Mouse (Mus musculus) embryo, embryonic 9.5 days (tissue): ENCODE measurements around the gene Plppr3.
"Not testable (repeated sequence)": the region's sequence is repeated elsewhere in the genome, so short reads cannot be mapped to it uniquely, and the experiment has no call there.

Source experiments
- DNase-seq: peaks from one replicate; pipeline ENCODE4 v3.0.0-alpha.2; 2017; ENCODE audit errors: extremely low spot score

The Plppr3 gene

GRCm38 (mm10) chr10:79900951-79901410 lies 26.5 kb upstream of the Plppr3 start:
- no peak for DNase-seq

- no peak for DNase-seq
Observed at GRCm38 (mm10) chr10:79897316-79898245, 23.1 kb upstream of the Plppr3 start.

DNA sequence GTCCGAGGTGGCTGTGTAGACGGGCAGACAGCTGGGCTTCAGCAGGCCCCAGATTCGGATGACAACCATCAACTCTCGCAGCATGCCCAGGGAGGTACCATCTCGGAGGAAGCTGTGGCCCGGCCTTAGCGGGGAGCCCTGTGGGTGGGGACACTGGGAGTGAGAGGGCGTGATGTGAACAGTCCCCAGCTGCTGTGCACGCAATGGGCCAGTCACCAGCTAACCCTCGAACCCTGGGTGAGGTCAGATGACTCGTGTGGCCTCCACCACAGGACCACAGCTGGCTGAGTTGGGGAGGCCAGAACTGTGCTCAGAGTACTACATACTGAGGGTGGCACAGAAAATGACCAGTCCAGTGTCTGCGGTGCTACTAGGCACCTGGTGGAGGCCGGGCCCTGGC lies 22.4 kb upstream of the Plppr3 start:
- no peak for DNase-seq

DNA sequence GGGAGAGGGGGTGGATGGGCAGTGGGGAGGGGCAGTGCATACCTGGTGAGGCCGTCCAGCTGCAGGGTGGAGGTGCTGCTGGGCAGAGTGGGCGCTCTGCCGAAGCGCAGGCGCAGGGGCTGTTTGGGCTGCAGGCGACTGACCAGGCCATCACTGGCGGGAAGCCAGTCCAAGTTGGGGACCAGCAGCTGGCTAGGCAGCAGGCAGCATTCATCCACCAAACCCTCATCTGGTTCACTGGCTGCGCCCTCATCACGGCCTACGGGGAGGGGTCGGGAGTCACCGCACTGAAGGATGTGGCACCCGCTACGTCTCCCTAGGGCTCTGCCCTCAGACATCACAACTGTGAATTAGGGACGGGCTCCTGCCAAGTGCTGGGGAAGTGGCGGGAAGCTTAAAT lies 21.9 kb upstream of the Plppr3 start:
- no peak for DNase-seq

DNA sequence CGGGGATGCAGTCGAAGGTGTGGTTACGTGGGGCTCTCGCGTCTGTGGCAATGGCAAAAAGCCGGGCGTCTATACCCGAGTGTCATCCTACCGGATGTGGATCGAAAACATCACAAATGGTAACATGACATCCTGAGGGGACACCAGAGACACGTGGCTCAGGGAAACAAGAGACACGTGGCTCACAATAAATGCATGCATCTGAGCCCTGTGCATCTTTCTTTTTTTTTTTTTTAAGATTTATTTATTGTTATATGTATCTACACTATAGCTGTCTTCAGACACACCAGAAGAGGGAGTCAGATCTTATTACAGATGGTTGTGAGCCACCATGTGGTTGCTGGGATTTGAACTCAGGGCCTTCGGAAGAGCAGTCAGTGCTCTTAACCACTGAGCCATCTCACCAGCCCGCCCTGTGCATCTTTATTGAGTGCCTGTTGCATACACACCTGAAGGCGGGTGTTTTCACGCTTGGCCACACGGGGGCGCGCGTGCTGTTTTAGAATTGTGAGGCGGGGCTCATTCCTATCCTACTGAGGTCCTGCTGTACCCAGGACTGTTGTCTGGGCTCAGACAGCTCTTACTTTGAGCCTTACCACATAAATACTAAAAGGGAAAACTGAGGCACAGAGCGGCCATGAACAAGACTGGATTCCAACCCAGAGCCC lies 18.2 kb upstream of the Plppr3 start:
- DNase-seq: peak; percentile 85

DNA sequence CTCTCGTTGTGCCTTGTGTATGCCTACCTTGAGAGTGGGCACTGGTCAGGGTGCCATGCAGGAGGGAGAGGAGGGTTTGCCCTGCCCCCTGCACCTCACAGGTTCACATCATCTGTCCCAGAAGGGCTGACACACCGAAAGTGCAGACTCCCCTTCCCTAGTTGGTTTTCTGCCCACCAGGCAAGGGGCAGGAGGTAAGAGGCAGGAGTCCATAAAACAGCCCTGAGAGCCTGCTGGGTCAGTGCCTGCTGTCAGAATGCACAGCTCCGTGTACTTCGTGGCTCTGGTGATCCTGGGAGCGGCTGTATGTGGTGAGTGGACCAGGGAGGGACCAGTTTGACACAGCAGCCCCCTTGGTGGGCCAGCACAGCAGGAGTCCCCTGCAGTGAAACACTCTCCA lies 16.2 kb upstream of the Plppr3 start, which contains the start of gene Cfd:
Gene Cfd, plus strand, starts transcription at position 184 of the 400 bp plus-strand sequence.
- no peak for DNase-seq

GRCm38 (mm10) chr10:79889386-79889785 lies 15.0 kb upstream of the Plppr3 start:
- no peak for DNase-seq

DNA sequence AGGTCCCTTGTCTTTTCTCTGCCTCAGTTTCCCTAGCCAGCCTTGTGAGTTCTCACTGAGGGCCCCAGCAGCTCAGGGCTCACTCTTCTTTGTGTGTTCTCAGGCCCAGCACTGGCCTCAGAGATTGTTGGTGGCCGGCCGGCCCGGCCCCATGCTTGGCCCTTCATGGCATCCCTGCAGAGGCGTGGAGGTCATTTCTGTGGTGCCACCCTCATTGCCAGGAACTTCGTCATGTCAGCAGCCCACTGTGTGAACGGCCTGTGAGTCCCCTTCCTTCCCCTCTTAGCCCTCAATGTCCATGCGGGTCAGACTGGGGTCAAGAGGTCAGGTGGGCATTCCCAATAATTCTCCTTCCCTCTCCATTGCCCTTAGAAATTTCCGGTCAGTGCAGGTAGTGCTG lies 12.2 kb upstream of the Plppr3 start:
- no peak for DNase-seq

GRCm38 (mm10) chr10:79886054-79886453 lies 11.6 kb upstream of the Plppr3 start, which contains the start of gene Elane:
Elane (plus strand) TSS chr10:79886247.
- DNase-seq: no peak

GRCm38 (mm10) chr10:79884938-79885337 lies 10.5 kb upstream of the Plppr3 start:
- not testable (repeated sequence) for DNase-seq

GRCm38 (mm10) chr10:79884446-79884845 lies 10.0 kb upstream of the Plppr3 start:
- no peak for DNase-seq

GRCm38 (mm10) chr10:79883297-79884084 lies 9.1 kb upstream of the Plppr3 start:
- DNase-seq: peak; percentile 80

- DNase-seq: no peak
Observed at GRCm38 (mm10) chr10:79881981-79882380, 7.5 kb upstream of the Plppr3 start.

GRCm38 (mm10) chr10:79880721-79881120 lies 6.3 kb upstream of the Plppr3 start:
- no peak for DNase-seq

- no peak for DNase-seq
Observed at GRCm38 (mm10) chr10:79879527-79879926, 5.1 kb upstream of the Plppr3 start.

DNA sequence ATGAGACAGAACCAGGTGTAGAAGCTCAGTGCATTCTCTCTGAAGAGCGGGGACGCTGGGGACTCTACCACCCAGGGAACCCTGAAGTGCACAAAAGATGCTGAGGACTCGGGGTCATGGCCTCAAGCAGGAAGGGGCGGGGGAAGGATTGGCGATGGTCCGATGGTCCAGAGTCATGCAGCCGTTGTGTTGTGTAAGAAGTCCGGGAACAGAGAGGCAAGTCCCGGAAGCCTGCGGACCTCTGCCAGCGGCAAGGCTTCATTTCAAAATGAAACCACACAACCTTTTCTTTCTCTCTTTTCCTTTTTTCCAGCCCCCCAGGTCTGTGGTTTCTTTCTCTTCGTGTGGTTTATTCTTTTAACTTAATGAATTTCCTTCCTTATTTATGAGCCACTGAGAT lies 3.3 kb upstream of the Plppr3 start:
- DNase-seq: no peak

- DNase-seq: no peak
Observed at GRCm38 (mm10) chr10:79877174-79877573, 2.7 kb upstream of the Plppr3 start.

DNA sequence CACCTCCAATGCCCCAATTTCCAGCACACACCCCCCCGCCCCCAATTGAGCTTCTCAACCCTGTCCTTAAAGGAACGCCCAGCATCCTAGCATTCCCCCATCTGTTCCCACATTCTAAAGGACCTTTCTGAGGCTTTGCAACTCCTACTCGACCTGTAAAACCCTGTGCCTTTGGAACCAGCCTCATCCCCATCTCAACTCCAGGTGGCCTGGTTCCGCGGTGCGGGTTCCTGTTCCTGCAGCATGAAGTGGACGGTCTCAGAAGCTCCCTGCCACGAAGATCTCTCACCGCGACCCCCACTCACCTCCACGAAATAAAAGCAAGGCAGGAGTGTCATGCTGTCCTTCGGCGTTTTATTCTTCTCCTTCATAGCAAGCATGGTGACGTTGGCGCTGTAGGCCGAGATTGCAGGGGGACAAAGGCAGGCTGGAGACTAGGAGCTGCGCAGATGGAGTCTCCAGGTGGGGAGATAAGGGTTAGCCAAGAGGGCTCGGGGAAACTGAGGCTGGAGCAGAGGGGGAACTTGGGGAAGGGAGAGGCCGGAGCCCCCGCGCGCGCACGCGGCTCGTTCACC lies 632 bp downstream of the Plppr3 start:
- peak; percentile 51 for DNase-seq

DNA sequence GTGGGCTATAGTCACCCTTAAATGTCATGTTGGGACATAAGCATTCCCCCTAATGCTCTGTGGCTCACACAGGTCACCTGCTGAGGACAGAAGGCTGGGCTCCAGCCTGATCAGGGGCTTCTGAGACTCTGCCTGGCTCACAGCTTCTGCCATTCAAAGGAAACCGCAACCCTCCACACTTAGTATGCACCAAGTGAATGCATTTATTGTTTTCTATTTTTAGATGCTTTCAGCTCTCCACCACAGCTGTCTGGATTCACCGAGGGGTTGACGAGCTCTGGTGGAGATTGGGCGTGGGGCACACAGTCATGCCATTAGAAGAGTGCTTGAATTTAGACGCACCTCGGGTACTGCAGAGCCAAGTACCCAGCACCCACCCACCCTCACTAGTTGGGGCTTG lies 1.1 kb downstream of the Plppr3 start:
- no peak for DNase-seq

- DNase-seq: no peak
Observed at GRCm38 (mm10) chr10:79872862-79873261, 1.6 kb downstream of the Plppr3 start.

GRCm38 (mm10) chr10:79871845-79872244 lies 2.6 kb downstream of the Plppr3 start:
- DNase-seq: no peak

GRCm38 (mm10) chr10:79866601-79867000 lies 7.8 kb downstream of the Plppr3 start:
- DNase-seq: no peak
